Mouse (Mus musculus) lung, embryonic 16.5 days (tissue): ENCODE measurements around the gene Ccdc6. TPM values are rescaled to one million over a fixed set of nuclear protein-coding genes. Genes with fewer than 3 reads are reported as not detected.

Experiments used
- ATAC-seq: fragments of 200-750 bp; cut with Nextera tagmentation; 2 replicates; pipeline ENCODE4 v1.8.0; 2017; ENCODE audit warnings: low read depth, mild to moderate bottlenecking, moderate library complexity
- H3K27ac ChIP-seq: fragments of 300-500 bp; sonication (generic); 2 replicates; pipeline ENCODE4 v1.5.1; 2014; ENCODE audit warnings: mild to moderate bottlenecking, control low read depth, low read length
- H3K27me3 ChIP-seq: fragments of 300-500 bp; sonication (generic); 2 replicates; pipeline ENCODE4 v1.6.1; 2014; ENCODE audit warnings: low read depth, low read length, mixed read lengths; ENCODE audit not compliant: control insufficient read depth, insufficient read depth
- H3K36me3 ChIP-seq: fragments of 300-500 bp; sonication (generic); 2 replicates; pipeline ENCODE4 v1.6.1; 2014; ENCODE audit warnings: low read length; ENCODE audit not compliant: control insufficient read depth, insufficient read depth
- H3K4me1 ChIP-seq: fragments of 300-500 bp; sonication (generic); replicated peaks from 2 replicates; pipeline ENCODE4 v1.6.1; 2014; ENCODE audit warnings: low read length, mixed read lengths; ENCODE audit not compliant: control insufficient read depth, insufficient read depth
- H3K4me2 ChIP-seq: fragments of 300-500 bp; sonication (generic); 2 replicates; pipeline ENCODE4 v1.6.1; 2014; ENCODE audit warnings: low read depth, low read length, control low read depth
- H3K4me3 ChIP-seq: fragments of 300-500 bp; sonication (generic); 2 replicates; pipeline ENCODE4 v1.5.1; 2014; ENCODE audit warnings: mild to moderate bottlenecking, low read length, control low read depth
- H3K9ac ChIP-seq: fragments of 300-500 bp; sonication (generic); 2 replicates; pipeline ENCODE4 v1.6.1; 2014; ENCODE audit warnings: low read length, control low read depth
- H3K9me3 ChIP-seq: fragments of 300-500 bp; sonication (generic); 2 replicates; pipeline ENCODE4 v1.6.1; 2016; ENCODE audit warnings: low read length; ENCODE audit not compliant: control insufficient read depth
- WGBS: fragments of 180-500 bp; shearing (Covaris S2); extraction: QIAGEN DNeasy Blood & Tissue Kit; methylation state at CpG from one replicate; pipeline ENCODE4 v1.1.7; 2014; 5-methylcytosine and 5-hydroxymethylcytosine counted together
- polyA plus RNA-seq: library from polyadenylated mRNA; unstranded; fragments of >200 nt; fragmentation: Nextera tagmentation; extraction: Ambion mirVana; gene quantifications from 2 replicates; pipeline ENCODE4 v1.2.1, GENCODE M21; 2015

Gene Ccdc6
- polyA plus RNA-seq, result 15.1 and 16.3 TPM in 2 replicates

DNA sequence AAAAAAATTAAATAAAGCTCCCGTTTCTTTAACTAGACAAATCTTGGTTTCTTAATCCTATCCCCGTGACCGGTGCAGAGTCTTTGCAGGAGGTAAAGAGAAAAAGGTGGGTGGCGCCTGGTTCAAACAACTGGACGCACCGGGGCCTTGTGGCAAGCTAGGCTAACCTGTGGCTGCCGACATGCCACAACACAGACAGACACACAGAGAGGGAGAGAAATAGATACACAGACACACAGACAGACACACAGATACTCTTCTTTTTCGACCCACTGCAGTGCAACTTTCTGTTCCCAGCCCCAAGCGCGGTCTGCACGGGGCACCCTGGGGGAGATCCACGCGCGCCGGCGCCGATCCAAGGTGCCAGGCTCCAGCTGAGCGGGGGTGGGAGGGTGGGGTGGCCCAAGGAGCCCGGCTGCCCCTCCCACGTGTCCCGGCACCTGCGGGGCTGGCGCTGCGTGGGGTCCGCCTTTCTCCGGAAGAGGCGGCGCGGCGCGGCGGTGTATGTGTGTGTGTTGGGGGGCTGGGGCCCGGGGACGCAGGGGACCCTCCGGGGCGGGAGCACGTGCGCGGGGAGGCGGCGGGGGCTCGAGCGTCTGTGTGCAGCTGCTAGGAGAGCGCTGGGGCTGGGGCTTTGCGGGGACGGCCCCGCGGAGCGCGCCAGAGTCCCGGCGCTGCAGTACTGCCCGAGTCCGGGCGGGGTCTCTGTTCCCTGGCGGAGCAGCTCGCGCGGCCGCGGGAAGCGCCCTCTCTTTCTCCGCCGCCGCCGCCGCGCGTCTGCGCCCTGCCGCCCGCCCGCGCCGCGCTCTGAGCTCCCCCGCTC is at the start of gene Ccdc6:
Gene Ccdc6 (plus strand): TSS at position 756 of the 823 bp plus-strand sequence.
- Histone ChIP-seq H3K9me3 (no peaks in the 10 kb centered on the region), H3K4me1 (peaks cover 19% of the 10 kb centered on the region), H3K27me3 (no peaks in the 10 kb centered on the region), H3K27ac (peak within 1 kb of the TSS; percentile 89), H3K9ac (peak within 1 kb of the TSS; percentile 92), H3K36me3 (no peaks in the 10 kb centered on the region), H3K4me2 (peak within 1 kb of the TSS; percentile 92), H3K4me3 (peak within 1 kb of the TSS; percentile 94)
- ATAC-seq, result peak; percentile 84
- WGBS, result under 1% methylated on average over 49 of the region's 77 CpGs

DNA sequence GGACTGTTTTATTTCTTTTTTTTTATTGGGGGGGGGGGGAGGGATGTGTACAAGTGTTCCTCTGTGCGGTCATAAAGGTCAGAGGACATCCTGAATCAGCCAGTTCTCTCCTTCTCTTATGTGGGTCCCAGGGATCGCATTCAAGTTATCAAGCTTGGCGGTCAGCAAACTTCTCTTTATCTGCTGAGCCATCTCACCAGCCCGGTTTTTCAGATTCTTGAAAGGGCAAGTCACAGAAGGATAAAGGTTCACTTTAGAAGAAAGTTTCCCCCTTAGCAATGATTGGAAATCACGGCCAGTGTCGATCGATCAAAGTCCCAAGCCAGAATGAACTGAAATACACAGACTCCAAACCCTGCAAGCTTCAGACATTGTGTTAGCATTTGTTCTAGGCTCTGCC is 47.1 kb upstream of the Ccdc6 start:
- no peak for ATAC-seq
- H3K36me3 ChIP-seq, result no peaks in the 10 kb centered on the region
- WGBS, result 55% methylated on average over 7 of the region's 7 CpGs

DNA sequence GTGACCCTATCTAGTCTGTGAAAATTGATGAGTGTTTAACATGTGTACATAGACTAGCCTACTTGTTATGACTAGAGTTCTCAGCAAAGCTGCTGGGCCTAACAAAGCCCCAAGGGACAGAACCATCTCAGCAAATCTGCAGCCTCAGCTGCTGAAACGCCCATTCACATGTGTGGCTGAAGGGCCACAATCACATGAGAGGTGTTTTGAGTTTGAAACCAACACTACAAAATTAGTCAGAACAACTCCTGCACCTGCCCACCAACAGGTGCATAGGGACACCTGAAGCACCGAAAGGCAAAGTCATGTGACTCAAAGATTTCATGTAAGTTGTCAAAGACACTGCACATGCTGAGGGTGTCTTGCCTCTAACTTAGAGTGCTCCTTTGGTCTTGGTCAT is 41.6 kb upstream of the Ccdc6 start:
- peaks cover 5% of the 10 kb centered on the region; the same call in 1 of the 2 replicates for H3K9me3 ChIP-seq
- WGBS, result 83% methylated on average over 2 of the region's 2 CpGs
- H3K27me3 ChIP-seq, result no peaks in the 10 kb centered on the region
- H3K4me2 ChIP-seq, result no peak overlapping the region
- H3K36me3 ChIP-seq, result no peaks in the 10 kb centered on the region
- no peak overlapping the region for H3K4me3 ChIP-seq
- peaks cover 5% of the 10 kb centered on the region for H3K4me1 ChIP-seq
- H3K9ac ChIP-seq, result no peak overlapping the region
- H3K27ac ChIP-seq, result no peak overlapping the region
- no peak for ATAC-seq

More for the DNA sequence above, 47.1 kb upstream of the Ccdc6 start:
- H3K9ac ChIP-seq, result no peak overlapping the region
- no peak overlapping the region for H3K4me3 ChIP-seq
- peaks cover 5% of the 10 kb centered on the region; the same call in 1 of the 2 replicates for H3K9me3 ChIP-seq
- H3K4me1 ChIP-seq, result no peaks in the 10 kb centered on the region
- H3K4me2 ChIP-seq, result no peak overlapping the region
- no peak overlapping the region for H3K27ac ChIP-seq
- H3K27me3 ChIP-seq, result no peaks in the 10 kb centered on the region

DNA sequence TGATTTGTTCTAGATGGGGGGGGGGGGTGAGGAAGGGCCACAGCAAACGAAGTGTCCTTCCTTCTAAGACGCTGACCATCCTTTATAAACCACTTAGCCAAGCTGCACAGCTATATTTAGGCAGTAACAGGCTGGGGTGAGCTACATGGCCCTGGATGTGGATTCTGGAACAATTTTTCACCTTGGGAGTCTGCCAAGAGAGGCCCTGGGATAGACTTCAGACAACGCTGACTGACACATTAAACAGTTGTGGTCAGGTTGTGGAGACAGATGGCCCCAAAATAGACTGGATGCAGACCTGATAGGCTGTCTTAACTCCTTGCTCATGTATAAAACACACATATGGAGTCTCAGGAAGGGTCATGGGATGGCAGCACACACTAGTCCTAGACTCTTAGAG is 39.9 kb upstream of the Ccdc6 start:
- peak overlapping the region; percentile 17 for H3K27ac ChIP-seq
- no peak overlapping the region for H3K9ac ChIP-seq
- WGBS, result 52% methylated on average over 3 of the region's 3 CpGs

DNA sequence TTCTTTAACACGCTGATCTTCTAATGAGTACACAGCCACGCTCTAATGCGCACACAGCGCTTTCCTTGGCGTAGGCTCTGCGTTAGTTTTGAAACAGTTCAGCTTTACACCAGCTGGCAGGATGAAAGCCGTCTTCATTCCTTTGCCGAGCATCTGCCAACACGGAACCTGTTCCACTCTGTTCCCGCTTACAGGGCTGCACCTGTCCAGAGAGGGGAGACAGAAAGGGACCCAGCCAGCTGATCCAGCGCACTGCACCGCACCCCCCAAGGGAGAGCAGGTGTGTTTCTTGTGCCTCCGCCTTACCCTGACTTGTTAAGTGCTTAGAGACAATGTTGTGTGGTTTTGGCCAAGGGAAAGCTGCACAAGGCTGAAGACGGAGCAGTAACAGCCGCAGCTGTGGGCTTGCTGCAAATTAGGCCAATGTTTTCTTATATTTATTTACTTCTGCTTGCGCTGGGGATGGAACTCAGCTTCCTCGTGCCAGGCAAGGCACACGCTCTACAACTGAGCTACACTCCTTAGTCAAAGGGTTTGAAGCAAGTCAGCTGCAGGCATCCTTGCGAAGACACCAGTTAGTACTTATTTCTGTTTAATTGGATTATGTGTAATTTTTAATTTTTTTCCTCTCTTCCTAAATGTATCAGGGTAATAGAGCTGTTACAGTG is 36.8 kb upstream of the Ccdc6 start:
- no peak for ATAC-seq
- H3K27me3 ChIP-seq, result no peaks in the 10 kb centered on the region
- 0 out of 2 replicates have a peak overlapping the region, but pooled peaks have one; percentile 14 for H3K4me2 ChIP-seq
- H3K9ac ChIP-seq, result no peak overlapping the region
- H3K36me3 ChIP-seq, result no peaks in the 10 kb centered on the region
- H3K9me3 ChIP-seq, result no peaks in the 10 kb centered on the region
- peaks cover 5% of the 10 kb centered on the region for H3K4me1 ChIP-seq
- H3K27ac ChIP-seq, result no peak overlapping the region
- 43% methylated on average over 19 of the region's 19 CpGs for WGBS
- H3K4me3 ChIP-seq, result no peak overlapping the region

More for the DNA sequence above, 39.9 kb upstream of the Ccdc6 start:
- Histone ChIP-seq H3K9me3 (peaks cover 5% of the 10 kb centered on the region; the same call in 1 of the 2 replicates), H3K36me3 (no peaks in the 10 kb centered on the region), H3K27me3 (no peaks in the 10 kb centered on the region), H3K4me2 (no peak overlapping the region), H3K4me3 (no peak overlapping the region), H3K4me1 (peaks cover 5% of the 10 kb centered on the region)
- ATAC-seq, result peak; percentile 95

DNA sequence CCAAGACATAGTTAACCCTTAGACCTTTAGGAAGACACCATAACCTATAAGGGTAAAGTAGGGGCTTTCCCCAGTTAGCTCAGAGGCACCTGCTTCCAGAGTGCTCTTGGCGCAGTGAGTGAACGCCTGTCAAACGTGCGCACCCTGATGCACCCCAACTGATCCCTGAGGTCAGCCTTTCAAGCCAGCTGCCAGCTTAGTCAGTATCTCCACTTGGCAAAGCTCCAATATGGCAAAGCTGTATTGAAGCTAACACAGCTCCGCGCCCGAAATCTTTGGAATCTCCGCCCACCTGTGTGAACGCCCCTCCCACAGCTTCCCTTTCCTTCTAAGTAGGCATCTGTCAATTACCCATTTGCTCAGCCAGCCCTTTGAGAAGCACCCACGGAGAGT is 36.2 kb upstream of the Ccdc6 start:
- Histone ChIP-seq H3K4me3 (no peak overlapping the region), H3K36me3 (no peaks in the 10 kb centered on the region), H3K4me1 (peaks cover 5% of the 10 kb centered on the region), H3K9me3 (no peaks in the 10 kb centered on the region), H3K27ac (no peak overlapping the region), H3K27me3 (no peaks in the 10 kb centered on the region), H3K4me2 (0 out of 2 replicates have a peak overlapping the region, but pooled peaks have one; percentile 20), H3K9ac (no peak overlapping the region)
- WGBS, result 23% methylated on average over 10 of the region's 10 CpGs
- ATAC-seq, result no peak

DNA sequence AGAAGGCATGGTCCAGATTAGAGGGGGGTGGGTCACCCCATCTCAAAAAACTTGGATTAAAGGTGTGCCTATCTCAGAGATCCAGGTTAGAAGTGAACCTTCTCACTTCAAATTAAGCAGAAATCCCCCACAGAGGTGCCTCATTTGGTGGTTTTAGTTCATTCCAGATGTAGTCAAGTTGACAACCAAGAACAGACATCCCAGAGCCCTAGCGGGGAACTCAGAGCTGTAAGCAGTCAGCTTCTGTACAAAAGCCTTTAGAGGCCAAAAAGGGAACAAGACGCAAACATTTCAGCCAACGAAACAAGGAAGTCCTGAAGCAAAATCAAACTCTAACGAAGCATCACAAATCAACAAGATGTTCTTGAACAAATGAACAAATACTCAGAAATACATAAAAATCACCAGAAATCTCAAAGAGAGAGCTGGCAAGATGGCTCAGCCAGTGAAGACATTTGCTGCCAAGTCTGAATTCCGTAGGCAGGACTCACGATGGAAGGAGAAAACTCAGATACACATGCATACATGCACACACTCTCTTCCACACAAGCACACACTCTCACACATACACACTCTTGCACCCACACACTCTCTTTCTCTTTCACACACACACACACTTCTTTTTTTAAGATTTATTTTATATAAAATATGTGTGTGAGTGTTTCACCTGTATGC is 32.9 kb upstream of the Ccdc6 start:
- Histone ChIP-seq H3K36me3 (no peaks in the 10 kb centered on the region), H3K4me1 (no peaks in the 10 kb centered on the region; the same call in 1 of the 2 replicates), H3K27ac (no peak overlapping the region), H3K4me2 (no peak overlapping the region), H3K27me3 (no peaks in the 10 kb centered on the region), H3K4me3 (no peak overlapping the region), H3K9ac (no peak overlapping the region), H3K9me3 (no peaks in the 10 kb centered on the region)
- no peak for ATAC-seq
- 86% methylated on average over 6 of the region's 6 CpGs for WGBS

DNA sequence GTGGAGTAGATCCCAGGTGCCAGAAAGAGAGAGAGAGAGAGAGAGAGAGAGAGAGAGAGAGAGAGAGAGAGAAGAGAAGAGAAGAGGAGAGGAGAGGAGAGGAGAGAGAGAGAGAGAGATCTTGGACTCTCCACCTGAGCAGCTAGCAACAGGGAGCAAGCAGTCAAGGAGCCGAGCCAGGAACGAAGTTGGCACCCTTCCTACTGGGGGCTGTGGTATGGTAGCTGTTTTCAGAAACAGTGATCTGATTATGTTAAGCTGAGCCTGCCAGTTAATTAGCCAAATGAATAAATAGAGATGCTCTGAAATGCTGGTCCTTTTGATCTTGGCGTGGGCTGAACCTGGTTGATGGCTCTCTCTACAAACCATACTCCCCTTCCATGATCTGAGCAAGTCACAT is 31.7 kb upstream of the Ccdc6 start:
- WGBS, result 71% methylated on average over 3 of the region's 3 CpGs

More for the DNA sequence above, 31.7 kb upstream of the Ccdc6 start:
- no peak overlapping the region for H3K4me2 ChIP-seq
- H3K4me3 ChIP-seq, result no peak overlapping the region
- no peaks in the 10 kb centered on the region; the same call in 1 of the 2 replicates for H3K4me1 ChIP-seq
- H3K9me3 ChIP-seq, result no peaks in the 10 kb centered on the region
- ATAC-seq, result no peak
- no peaks in the 10 kb centered on the region for H3K27me3 ChIP-seq
- H3K9ac ChIP-seq, result no peak overlapping the region
- H3K36me3 ChIP-seq, result no peaks in the 10 kb centered on the region
- H3K27ac ChIP-seq, result no peak overlapping the region
